Mouse (Mus musculus) CH12.LX (cell line): Measurements from ENCODE around the gene Sox21. TPM values are rescaled to one million over a fixed set of nuclear protein-coding genes. Genes with fewer than 3 reads are reported as not detected.
A peak's percentile ranks its signal among the peaks of the same experiment; 100 is the strongest.

Experiments used
- DNase-seq: peaks from one replicate; pipeline ENCODE4 v3.0.0-alpha.2; 2013; ENCODE audit errors: extremely low read depth
- H3K27ac ChIP-seq: 2 replicates; pipeline ENCODE4 v1.5.1; 2012; ENCODE audit warnings: low read depth, mild to moderate bottlenecking, control low read depth, moderate library complexity; ENCODE audit not compliant: insufficient read depth
- H3K27me3 ChIP-seq: replicated peaks from 2 replicates; pipeline ENCODE3; 2012; ENCODE audit warnings: inconsistent platforms
- H3K36me3 ChIP-seq, 2 experiments: replicated peaks in 1 of 2; 2 replicates each; pipeline versions ENCODE3 to v1.6.1; 2012; ENCODE audit warnings: inconsistent platforms in 1 of 2, low read length in 1 of 2, mild to moderate bottlenecking in 1 of 2, mixed read lengths in 1 of 2, moderate library complexity in 1 of 2; ENCODE audit not compliant: control insufficient read depth in 1 of 2, insufficient read depth in 1 of 2
- H3K4me1 ChIP-seq, 2 experiments: 2 replicates each; pipeline ENCODE4 v1.6.1; 2012; ENCODE audit warnings: inconsistent platforms in 1 of 2, moderate library complexity in 1 of 2; ENCODE audit not compliant: insufficient read depth in 2 of 2, control insufficient read depth in 1 of 2
- H3K4me2 ChIP-seq: 2 replicates; pipeline ENCODE4 v1.6.1; 2012; ENCODE audit warnings: low read depth, mild to moderate bottlenecking, control low read depth; ENCODE audit not compliant: poor library complexity, insufficient read depth, severe bottlenecking
- H3K4me3 ChIP-seq, 3 experiments: fragments of 150-350 bp in 1 of 3; sonication (generic) in 1 of 3; replicated peaks in 1 of 3; 2 replicates each; pipeline versions ENCODE3 to v1.5.1; 2011 to 2012; ENCODE audit warnings: low read depth in 2 of 3, low read length in 2 of 3, mild to moderate bottlenecking in 2 of 3, moderate library complexity in 2 of 3, control low read depth in 1 of 3, improper control_type of control experiment in 1 of 3, inconsistent platforms in 1 of 3, mixed read lengths in 1 of 3; ENCODE audit not compliant: poor library complexity in 1 of 3
- H3K79me2 ChIP-seq: replicated peaks from 2 replicates; pipeline ENCODE4 v1.6.1; 2012; ENCODE audit warnings: mild to moderate bottlenecking, moderate library complexity; ENCODE audit not compliant: control insufficient read depth, poor library complexity, insufficient read depth, severe bottlenecking; ENCODE audit errors: extremely low read depth
- H3K9ac ChIP-seq: 2 replicates; pipeline ENCODE4 v1.6.1; 2012; ENCODE audit warnings: low read depth, mild to moderate bottlenecking, control low read depth, moderate library complexity; ENCODE audit not compliant: insufficient read depth
- H3K9me3 ChIP-seq: replicated peaks from 2 replicates; pipeline ENCODE3; 2012; ENCODE audit warnings: low read length, inconsistent platforms, mixed read lengths
- CHD1 ChIP-seq: IDR thresholded peaks from 2 replicates; pipeline ENCODE4 v1.6.1; 2012; ENCODE audit warnings: low read depth, low read length, improper control_type of control experiment, inconsistent platforms
- CHD2 ChIP-seq: IDR thresholded peaks from 2 replicates; pipeline ENCODE4 v1.6.1; 2011; ENCODE audit warnings: low read length, improper control_type of control experiment
- CTCF ChIP-seq, 2 experiments: IDR thresholded peaks in 1 of 2; conservative IDR thresholded peaks in 1 of 2; 2 replicates each; pipeline ENCODE4 v1.5.1; 2011 to 2012; ENCODE audit warnings: low read depth in 2 of 2, low read length in 2 of 2, improper control_type of control experiment in 1 of 2, inconsistent platforms in 1 of 2, mild to moderate bottlenecking in 1 of 2, moderate library complexity in 1 of 2
- MAX ChIP-seq: IDR thresholded peaks from 2 replicates; pipeline ENCODE4 v1.6.1; 2011; ENCODE audit warnings: low read length, improper control_type of control experiment
- NELFE ChIP-seq: IDR thresholded peaks from 2 replicates; pipeline ENCODE4 v1.6.1; 2011; ENCODE audit warnings: low read depth, low read length, improper control_type of control experiment
- NRF1 ChIP-seq: IDR thresholded peaks from 2 replicates; pipeline ENCODE4 v1.6.1; 2014; ENCODE audit warnings: low read depth, mild to moderate bottlenecking, inconsistent platforms, low read length, improper control_type of control experiment, moderate library complexity
- POLR2AphosphoS2 ChIP-seq: IDR thresholded peaks from 2 replicates; pipeline ENCODE4 v1.6.1; 2011; ENCODE audit warnings: low read depth, low read length, improper control_type of control experiment
- RAD21 ChIP-seq: IDR thresholded peaks from 2 replicates; pipeline ENCODE4 v1.6.1; 2011; ENCODE audit warnings: low read depth, mild to moderate bottlenecking, low read length, improper control_type of control experiment, moderate library complexity
- SMC3 ChIP-seq: IDR thresholded peaks from 2 replicates; pipeline ENCODE4 v1.6.1; 2011; ENCODE audit warnings: low read depth, low read length, improper control_type of control experiment
- TCF12 ChIP-seq: IDR thresholded peaks from 2 replicates; pipeline ENCODE4 v1.6.1; 2014; ENCODE audit warnings: low read depth, mild to moderate bottlenecking, inconsistent platforms, low read length, improper control_type of control experiment
- ZMIZ1 ChIP-seq: IDR thresholded peaks from 2 replicates; pipeline ENCODE4 v1.6.1; 2012; ENCODE audit warnings: low read depth, mild to moderate bottlenecking, inconsistent platforms, low read length, improper control_type of control experiment
- ZNF384 ChIP-seq: IDR thresholded peaks from 2 replicates; pipeline ENCODE4 v1.6.1; 2012; ENCODE audit warnings: low read depth, low read length, improper control_type of control experiment, inconsistent platforms
- dilution Hi-C: fragments of 300-500 bp; cut with MboI; formaldehyde crosslinking; loops from 2 replicates; pipeline ENCODE4 v1.14.3; 2020; ENCODE audit warnings: low sequenced_read_pairs; ENCODE audit not compliant: extremely low pct_unique_long_range_greater_than_20kb, extremely low pct_ligation_motif_present
- in situ Hi-C: fragments of 300-500 bp; cut with MboI; formaldehyde crosslinking; loops from 3 replicates; pipeline ENCODE4 v1.14.3; 2019; ENCODE audit warnings: low sequenced_read_pairs, low pct_ligation_motif_present, low pct_unique_long_range_greater_than_20kb, mixed read lengths
- polyA plus RNA-seq: library from polyadenylated mRNA; unstranded; fragments of >175 nt; gene quantifications from 2 replicates; pipeline ENCODE4 v1.2.1, GENCODE M21; 2012; ENCODE audit warnings: low read depth; ENCODE audit not compliant: insufficient read length
- total RNA-seq, 2 experiments: library from RNA; depleted of rRNA; stranded (reverse); fragments of 300-350 nt in 1 of 2; fragments of >200 nt in 1 of 2; gene quantifications; 2 replicates each; pipeline ENCODE4 v1.2.3; 2012 to 2014

Gene Sox21
- total and polyA plus RNA-seq, 3 experiments = not detected

DNA sequence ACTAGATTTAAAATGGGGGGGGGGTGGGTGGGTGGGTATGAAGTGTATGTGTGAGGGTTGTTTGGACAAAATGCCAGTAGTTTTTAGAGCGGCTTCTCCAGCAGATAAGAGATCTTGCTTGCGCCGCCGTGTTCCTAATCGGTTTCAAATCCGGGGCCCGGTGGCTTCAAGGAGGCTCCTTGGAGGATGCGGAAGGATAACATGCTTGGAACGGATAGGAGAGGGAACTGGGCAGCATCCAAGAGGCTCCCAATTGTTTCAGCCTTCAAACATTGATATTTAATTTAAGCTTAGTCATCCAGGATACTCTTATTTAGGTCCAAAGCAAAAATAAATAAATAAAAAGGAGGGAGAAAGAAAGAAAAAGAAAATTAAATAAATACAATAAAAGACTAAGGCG is 43.2 kb downstream of the Sox21 start:
- no peaks in the 10 kb centered on the region for H3K4me1 ChIP-seq
- H3K4me2 ChIP-seq = no peak overlapping the region
- no peaks in the 10 kb centered on the region for H3K27me3 ChIP-seq
- no peak overlapping the region for H3K27ac ChIP-seq
- TF ChIP-seq ZNF384 (no peak), CHD1 (no peak), ZMIZ1 (no peak)
- H3K9ac ChIP-seq = no peak overlapping the region
- dilution Hi-C loops (no loop called here), in situ Hi-C loops (no loop called here)
- no peak for DNase-seq
- H3K36me3 ChIP-seq = no peaks in the 10 kb centered on the region
- H3K9me3 ChIP-seq = no peaks in the 10 kb centered on the region
- no peaks in the 10 kb centered on the region for H3K79me2 ChIP-seq
- no peak overlapping the region for H3K4me3 ChIP-seq

DNA sequence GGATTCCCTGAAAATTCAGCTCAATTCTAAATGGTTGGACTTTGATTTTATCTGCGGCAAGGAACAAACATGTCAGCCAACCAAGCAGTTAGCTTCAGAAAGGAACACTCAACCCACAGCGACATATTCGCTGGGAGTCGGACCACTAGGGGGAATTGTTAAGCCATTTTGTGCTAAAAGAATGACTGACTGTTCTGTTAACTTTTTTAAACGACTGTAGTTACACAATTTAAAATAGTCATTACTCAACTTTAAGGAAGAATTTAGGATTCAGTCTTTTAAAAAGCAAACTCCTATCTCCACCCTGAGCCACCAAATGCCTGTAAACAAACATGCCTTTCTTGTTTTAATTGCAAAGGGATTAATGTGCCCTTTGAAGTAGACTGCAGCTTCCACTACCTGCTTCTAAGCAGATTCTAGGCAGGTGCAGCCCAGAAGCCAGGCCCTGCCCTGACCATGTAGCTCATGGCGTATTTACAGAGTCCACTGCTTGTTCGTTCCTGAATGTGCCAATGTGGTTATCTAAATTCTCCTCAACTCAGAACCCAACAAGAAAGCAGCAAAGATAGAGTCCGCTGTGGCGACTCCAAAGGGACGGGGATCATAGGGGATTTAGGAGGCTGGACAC is 43.7 kb downstream of the Sox21 start:
- Histone ChIP-seq H3K36me3 (no peaks in the 10 kb centered on the region), H3K4me1 (no peaks in the 10 kb centered on the region), H3K4me2 (no peak overlapping the region), H3K27ac (no peak overlapping the region), H3K27me3 (no peaks in the 10 kb centered on the region), H3K9ac (no peak overlapping the region), H3K9me3 (no peaks in the 10 kb centered on the region)
- no peak for DNase-seq
- in situ Hi-C loops = no loop called here
- dilution Hi-C loops = no loop called here
- TF ChIP-seq TCF12 = no peak
- peak; percentile 31 for TF ChIP-seq RAD21
- TF ChIP-seq NELFE = no peak
- 0 out of 2 replicates have a peak, but pooled peaks have one; percentile 11 for TF ChIP-seq SMC3
- TF ChIP-seq CHD2 = no peak
- TF ChIP-seq CTCF (conservative IDR thresholded peaks at IDR 0.05 in 1 of 2, IDR thresholded peaks at IDR 0.05 in 1 of 2; ENCODE audit: low read depth in 2 of 2, low read length in 2 of 2) = peak in 1 of 2 experiments; percentile 33; a peak in 2 of 4 replicates
- TF ChIP-seq, all 38 proteins: peak for 3
- H3K4me3 ChIP-seq = no peak overlapping the region
- H3K79me2 ChIP-seq = no peaks in the 10 kb centered on the region

- no peak overlapping the region for H3K4me2 ChIP-seq
- H3K9me3 ChIP-seq = no peaks in the 10 kb centered on the region
- H3K4me3 ChIP-seq = no peak overlapping the region
- no peak overlapping the region for H3K9ac ChIP-seq
- H3K79me2 ChIP-seq = no peaks in the 10 kb centered on the region
- in situ Hi-C loops (no loop called here), dilution Hi-C loops (no loop called here)
- H3K36me3 ChIP-seq = no peaks in the 10 kb centered on the region
- no peak for DNase-seq
- no peaks in the 10 kb centered on the region for H3K27me3 ChIP-seq
- H3K27ac ChIP-seq = no peak overlapping the region
- TF ChIP-seq MAX (no peak), RAD21 (no peak), POLR2AphosphoS2 (no peak), NRF1 (no peak)
- no peaks in the 10 kb centered on the region for H3K4me1 ChIP-seq
Measured at GRCm38 (mm10) chr14:118191442-118191841, 45.4 kb downstream of the Sox21 start.

Other genes with a start within 250 kb of the Sox21 start
- gene Dct, start 184.8 kb downstream of the Sox21 start, total RNA-seq (2012; rRNA removed) = not detected in 2 replicates
- not detected in 2 replicates for gene Dct, start 184.8 kb downstream of the Sox21 start, total RNA-seq (2014; rRNA removed)
- gene Dct, start 184.8 kb downstream of the Sox21 start, polyA plus RNA-seq = 0.23 and 0.34 TPM in 2 replicates
- gene Tgds, start 104.3 kb downstream of the Sox21 start, total RNA-seq (2012; rRNA removed) = 19.5 and 20.7 TPM in 2 replicates
- 29.3 and 29.4 TPM in 2 replicates for gene Tgds, start 104.3 kb downstream of the Sox21 start, total RNA-seq (2014; rRNA removed)
- 18.6 and 21.0 TPM in 2 replicates for gene Tgds, start 104.3 kb downstream of the Sox21 start, polyA plus RNA-seq
- 14.0 and 19.3 TPM in 2 replicates for gene Gpr180, start 99.9 kb downstream of the Sox21 start, total RNA-seq (2012; rRNA removed)
- gene Gpr180, start 99.9 kb downstream of the Sox21 start, total RNA-seq (2014; rRNA removed) = 15.3 and 15.8 TPM in 2 replicates
- 8.3 and 11.7 TPM in 2 replicates for gene Gpr180, start 99.9 kb downstream of the Sox21 start, polyA plus RNA-seq
- gene Gm9376, start 29.9 kb upstream of the Sox21 start, total RNA-seq (2012; rRNA removed) = not detected in 2 replicates
- not detected in 2 replicates for gene Gm9376, start 29.9 kb upstream of the Sox21 start, total RNA-seq (2014; rRNA removed)
- not detected in 2 replicates for gene Gm9376, start 29.9 kb upstream of the Sox21 start, polyA plus RNA-seq